Mouse (Mus musculus): Measurements from ENCODE around the gene Sgms1.
"Not testable (repeated sequence)": the region's sequence is repeated elsewhere in the genome, so short reads cannot be mapped to it uniquely, and the experiment has no call there.

The Sgms1 gene

DNA sequence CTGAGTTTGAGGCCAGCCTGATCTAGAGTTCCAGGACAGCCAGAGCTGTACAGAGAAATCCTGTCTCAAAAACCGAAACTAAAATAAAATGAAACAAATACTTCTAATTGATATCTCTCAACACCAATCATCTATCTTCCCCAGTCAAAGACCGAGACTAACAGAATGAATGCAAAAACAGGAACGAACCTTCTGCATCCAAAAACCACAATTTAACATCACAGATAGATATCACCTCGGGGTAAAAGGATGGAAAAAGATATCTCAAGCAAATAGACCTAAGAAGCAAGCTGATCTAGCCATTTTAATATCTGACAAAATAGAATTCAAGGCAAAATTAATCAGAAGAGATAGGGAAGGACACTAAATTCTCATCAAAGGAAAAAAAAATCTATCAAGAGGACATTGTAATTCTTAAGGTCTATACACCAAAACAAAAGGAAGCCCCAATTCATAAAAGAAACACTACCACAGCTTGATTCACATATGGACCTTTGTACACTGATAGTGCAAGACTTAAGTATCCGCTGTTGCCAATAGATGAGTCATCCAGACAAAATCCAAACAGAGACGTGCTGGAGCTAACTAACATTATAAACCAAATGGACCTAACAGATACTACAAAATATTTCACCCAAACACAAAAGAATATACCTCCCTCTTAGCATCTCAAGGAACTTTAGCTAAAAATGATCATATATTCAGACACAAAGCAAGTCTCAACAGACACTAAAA lies 301.6 kb downstream of the Sgms1 start:
- DNase-seq (ENCODE audit: low spot score) = no peak

DNA sequence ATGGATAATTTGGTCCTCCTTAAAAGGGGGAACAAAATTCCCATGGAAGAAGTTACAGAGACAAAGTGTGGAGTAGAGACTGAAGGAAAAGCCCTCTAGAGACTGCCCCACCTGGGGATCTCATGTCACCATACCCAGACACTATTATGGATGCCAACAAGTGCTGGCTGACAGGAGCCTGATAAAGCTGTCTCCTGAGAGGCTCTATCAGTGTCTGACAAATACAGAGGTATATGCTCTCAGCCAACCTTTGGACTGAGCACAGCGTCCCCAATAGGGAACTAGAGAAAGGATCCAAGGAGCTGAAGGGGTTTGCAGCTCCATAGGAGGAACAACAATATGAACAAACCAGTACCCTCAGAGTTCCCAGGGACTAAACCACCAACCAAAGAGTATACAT lies 304.7 kb downstream of the Sgms1 start:
- not testable (repeated sequence) for DNase-seq (ENCODE audit: low spot score)

All from urinary bladder, postnatal 10 days (tissue).